Mouse (Mus musculus) yolk sac, embryonic 10.5 days (tissue): ENCODE measurements around the gene Zfp654.
A peak's percentile ranks its signal among the peaks of the same experiment; 100 is the strongest.
"Not testable (repeated sequence)": the region's sequence is repeated elsewhere in the genome, so short reads cannot be mapped to it uniquely, and the experiment has no call there.

Experiments
- DNase-seq: peaks from one replicate; pipeline ENCODE4 v3.0.0-alpha.2; 2017; ENCODE audit warnings: low spot score

Zfp654 gene

DNA sequence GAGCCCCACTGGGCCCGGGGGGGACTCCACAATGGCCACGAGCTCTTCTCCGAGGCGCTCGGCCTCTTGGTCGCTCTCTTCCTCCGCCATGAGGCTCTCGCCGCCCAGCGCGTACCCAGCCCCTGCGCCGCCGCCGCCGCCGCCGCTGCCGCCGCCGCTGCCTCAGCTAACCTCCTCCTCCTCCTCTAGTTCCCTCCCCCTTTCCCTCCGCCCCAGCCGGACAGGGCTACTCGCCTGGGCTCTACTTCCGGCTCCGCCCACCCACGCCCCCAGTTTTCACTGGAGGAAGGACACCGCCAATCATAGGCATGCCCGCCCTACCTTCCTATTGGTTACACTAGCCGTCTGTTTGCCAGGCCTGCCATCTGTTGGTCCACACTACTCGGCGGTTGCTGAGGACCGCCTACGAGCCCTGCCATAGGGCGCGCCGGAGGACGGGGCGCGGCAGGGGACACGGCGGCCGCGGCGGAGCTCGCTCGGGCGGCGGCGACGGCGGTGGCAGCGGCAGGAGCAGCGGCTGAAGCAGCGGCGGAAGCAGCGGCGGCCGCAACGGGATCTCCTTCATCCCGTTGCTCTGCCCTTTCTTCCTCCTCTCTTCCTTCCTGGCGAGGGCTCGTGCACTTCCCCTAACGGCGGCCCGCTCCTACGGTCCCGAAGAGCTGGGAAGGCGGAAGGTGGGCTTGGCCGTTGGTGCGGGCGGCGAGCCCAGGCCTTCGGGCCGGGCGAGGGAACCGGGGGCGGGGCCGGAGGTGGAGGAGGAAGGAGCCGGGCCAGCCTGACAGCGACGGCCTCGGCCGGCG, at the start of gene Zfp654, which contains the start of gene Cggbp1:
TSS of gene Zfp654 (minus strand) at position 90 of the 800 bp plus-strand sequence.
TSS of gene Cggbp1 (plus strand) at position 434 of the 800 bp plus-strand sequence.
- peak; percentile 100 for DNase-seq

DNA sequence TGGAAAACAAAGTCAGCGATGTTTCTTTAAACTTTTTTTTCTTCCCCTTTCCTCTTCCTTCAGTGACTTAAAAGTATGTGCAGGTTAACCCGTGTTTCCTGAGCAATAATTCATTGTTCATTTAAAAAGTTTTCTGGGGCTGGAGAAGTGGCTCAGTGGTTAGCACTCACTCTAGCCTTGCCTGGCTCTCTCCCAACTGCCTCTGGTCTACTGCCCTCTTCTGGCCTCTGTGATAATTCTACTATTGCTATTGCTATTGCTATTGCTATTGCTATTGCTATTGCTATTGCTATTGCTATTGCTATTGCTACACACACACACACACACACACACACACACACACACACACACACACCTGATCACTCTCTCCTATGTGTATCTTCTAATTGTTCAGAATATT, 47.6 kb upstream of the Zfp654 start:
- no peak for DNase-seq

DNA sequence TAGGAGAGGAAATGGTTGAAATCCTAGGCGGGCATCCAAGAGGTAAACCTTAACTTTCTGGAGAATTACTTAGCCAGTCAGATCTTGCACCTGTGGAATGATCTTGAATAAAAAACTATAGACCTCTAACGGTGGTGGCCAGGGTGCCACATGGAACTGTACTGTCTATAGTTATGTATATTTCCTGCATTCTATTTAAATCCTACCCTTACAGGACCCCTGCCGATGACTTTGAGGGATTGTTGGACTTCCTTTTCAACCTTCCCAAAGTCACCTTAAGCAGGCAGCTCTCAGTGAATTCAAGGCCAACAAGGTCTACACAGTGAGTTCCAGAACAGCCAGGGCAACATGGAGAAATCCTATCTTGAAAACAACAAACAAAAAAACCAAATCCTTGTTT, 38.0 kb upstream of the Zfp654 start:
- DNase-seq: no peak

DNA sequence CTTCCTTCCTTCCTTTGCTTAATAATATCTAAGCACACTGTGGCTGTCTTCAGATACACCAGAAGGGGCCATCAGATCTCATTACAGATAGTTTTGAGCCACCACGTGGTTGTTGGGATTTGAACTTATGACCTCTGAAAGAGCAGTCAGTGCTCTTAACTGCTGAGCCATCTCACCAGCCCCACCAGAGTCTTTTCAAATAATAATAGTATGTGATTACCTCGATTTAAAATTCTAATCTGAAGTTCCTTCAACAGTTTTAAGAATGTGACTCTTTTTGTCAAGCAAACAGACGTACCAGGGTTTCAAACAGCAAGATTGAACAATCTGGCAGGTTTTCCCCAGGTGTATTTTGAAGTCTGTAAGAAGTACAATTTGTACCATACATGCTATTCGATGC, 34.1 kb upstream of the Zfp654 start:
- DNase-seq: no peak

DNA sequence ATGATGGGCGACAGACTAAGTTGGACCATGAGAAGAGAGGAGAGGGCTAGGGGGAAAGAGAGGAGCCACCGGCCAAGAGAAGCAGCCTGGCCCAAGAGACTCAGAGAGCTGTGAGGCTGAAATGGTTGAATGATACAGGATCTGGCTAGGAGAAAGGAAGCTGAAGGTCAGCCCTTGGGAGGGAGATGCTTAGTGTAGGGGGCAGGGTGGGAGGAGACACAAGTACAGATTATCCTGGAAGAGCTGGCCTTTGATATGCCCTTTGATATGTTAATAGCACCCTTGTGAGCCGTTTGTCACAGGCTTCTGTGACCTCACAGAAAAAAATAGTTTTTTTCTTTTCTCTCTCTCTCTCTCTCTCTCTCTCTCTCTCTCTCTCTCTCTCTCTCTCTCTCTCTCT, 33.7 kb upstream of the Zfp654 start:
- DNase-seq: no peak

DNA sequence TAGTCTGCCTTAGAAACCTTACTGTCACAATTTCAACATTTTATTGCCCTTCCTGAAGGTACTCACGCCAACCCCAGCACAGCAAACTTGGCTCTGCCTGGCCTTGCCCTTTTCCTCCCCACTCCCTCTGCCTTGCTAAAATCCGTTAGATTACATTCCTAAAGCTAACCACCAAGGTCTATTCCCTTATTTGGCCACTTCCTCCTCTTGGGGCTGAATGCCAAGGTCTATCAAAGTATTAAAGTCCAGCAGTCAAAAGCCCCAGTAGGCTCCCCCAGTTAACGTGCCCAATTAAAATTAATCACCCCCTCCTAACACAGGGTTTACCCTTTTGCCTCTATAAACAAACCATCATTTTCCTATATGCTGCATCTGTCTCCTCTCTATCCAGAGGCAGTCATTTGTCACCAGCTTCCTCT, 33.0 kb upstream of the Zfp654 start:
- no peak for DNase-seq

DNA sequence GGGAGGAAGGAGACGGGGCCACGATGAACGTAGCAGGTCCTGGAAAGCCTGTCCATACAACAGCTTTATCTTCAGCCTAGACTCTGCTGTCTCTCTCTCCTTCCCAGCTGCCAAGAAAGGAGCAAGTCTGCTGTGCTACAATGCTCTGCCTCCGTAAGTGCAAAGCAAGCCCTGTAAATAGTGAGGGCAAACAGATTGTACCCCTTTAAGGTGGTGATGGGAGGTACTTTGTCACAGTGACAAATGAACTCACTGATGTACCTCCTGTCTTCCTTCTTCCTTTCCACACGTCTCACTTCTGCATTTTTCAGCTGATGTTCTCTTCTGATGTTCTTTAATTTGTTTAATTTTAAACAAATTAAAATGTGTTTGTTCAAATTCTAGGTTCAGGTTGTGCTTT, 32.4 kb upstream of the Zfp654 start:
- DNase-seq: no peak

DNA sequence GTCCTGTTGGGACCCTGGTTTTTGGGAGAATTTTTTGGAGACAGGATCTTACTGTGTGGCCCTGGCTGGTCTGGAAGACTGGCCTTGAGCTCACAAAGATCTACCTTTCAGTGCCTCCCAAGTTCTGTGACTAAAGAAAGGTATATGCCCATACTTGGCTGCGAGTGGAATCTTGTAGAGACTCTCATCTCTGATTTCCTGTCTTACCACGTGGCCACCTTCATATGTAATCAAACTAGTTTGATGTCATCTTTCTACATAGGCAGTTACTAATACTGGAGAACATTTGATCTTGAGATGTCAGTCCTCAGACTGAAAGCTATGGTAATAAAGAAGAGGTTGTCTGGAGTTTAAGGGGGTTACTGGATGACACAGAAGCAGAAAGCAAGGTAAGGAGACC, 30.0 kb upstream of the Zfp654 start:
- no peak for DNase-seq

DNA sequence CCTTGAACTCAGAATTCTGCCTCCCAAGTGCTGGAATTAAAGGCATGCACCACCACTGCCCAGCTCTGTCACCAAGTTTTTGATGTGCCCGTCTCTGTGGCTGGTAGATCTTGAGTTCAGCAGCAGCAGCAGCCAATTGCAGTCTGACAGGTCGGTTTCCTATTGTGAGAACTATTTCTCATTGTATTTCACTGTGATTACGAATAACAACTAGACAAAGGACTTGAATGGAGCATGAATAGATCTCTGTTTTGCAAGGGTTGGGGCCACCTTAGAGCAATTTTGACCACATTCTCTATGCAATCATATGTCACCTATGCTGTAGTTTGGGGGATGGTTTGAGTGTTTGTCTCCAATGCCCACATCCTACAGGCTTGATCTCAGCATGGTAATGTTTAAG, 29.5 kb upstream of the Zfp654 start:
- no peak for DNase-seq

DNA sequence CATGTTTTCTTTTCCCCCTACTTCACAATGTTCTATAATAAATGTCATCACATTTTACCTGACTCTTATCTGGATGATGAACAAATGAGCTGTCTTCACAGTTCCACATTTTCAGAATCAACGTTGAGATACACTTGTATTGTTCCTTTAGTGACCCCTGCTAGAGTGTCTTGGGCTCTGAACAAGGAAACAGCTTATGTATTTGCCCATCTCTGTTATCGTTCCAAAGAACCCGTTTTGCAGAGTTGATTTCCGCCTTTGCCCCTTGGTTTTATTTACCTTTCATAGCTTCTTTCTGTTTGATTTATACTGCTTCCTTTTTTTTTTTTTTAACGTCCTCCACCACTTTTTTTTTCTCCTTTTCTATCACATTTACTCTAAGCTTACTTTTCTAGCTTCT, 28.3 kb upstream of the Zfp654 start:
- DNase-seq: no peak

DNA sequence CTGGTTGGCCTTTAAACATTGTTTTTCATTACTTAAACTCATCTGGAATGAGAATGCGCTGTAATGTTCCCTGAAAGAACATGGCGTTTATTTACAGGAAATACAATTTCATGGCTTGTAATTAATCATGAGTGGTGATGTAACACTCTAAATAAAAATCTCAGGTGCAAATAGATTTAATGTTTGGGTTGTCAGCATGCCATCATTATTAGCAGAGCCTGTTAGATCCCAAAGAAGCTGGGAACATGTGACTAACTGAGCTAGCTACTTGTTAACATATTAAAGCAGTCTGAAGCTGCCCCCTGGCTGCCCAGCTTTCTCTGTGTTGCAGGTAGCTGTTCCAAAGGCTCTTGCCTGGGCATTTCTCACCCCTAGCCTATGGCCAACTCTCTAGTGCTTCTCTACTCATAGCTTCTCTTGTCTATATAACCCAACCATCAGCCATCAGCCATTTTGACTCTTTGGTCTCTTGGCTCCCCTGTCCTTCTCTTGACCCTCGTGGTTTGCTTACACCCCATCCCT, 27.2 kb upstream of the Zfp654 start:
- DNase-seq: no peak

DNA sequence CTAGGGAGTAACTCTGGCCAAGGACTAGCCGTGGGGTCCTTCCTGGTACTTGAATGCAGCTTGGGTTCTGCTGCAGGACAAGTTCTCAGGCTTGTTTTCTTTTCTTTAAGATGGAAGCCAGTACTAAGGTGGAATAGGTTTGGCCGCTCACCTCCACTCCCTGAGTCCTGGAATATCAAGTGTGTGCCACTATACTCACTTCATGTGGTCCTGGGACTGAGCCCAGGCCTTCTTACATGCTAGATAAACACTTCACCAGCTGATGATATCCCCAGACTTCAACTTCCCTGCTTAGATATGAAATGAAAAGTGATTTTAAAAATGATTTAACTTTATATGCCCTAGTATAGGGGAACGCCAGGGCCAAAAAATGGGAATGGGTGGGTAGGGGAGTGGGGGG, 25.9 kb upstream of the Zfp654 start:
- DNase-seq: no peak

DNA sequence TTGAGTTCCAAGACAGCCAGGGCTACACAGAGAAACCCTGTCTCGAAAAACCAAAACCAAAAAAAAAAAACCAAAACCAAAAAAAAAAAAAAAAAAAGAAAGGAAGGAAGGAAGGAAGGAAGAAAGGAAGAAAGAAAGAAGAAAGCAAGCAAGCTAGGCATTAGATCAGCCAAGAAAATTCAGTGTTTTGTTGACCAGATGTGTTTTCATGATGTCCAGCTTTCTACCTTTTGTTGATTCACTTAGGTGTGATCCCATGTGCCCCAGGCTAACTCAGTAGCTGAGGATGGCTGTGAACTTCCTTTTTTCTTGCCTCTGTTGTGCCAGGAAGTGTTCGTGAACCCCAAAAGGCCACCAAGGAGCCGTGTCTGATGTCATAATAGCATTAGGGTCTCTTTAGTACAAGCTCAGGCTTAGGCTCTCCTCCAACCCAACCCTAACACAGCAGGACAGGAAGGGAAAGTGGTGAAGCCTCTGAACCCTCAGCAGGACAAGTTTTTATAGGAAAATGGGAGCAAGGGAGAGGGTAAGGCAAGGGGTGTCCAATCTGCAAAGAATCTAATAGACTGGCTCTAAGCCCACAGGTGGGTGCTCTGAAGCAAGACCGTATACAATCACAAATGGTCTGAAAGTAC, 25.3 kb upstream of the Zfp654 start:
- no peak for DNase-seq

DNA sequence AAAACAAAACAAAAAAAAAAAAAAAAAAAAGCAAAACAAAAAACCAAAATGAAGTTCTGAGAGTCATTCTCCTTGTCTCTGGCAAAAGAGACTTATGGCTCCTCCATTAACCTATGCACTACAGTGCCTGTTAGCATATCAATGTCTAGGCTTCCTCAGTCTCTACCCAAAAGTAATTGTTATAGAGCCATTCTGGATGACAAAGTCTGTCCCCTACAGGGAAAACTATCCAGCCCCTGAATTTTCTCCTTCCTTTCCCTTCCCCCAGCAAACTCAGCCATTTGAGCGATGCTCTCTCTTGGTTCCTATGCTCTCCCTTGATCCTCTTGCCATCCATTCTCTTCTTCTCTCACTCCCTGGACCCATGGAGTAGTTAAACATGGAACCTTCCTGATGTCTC, 24.4 kb upstream of the Zfp654 start:
- DNase-seq: no peak

DNA sequence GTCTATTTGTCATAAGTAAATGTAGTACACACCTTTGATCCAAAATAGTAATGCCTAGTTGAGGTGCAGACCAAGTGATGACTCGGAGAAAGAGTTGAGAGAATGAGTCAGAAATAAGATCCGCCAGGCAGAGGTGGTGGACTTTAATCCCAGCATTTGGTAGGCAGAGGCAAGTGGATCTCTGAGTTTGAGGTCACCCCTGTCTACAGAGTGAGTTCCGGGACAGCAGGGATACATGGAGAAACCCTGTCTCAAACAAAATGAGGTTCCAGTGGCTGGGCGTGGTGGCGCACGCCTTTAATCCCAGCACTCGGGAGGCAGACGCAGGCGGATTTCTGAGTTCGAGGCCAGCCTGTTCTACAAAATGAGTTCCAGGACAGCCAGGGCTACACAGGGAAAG, 23.9 kb upstream of the Zfp654 start:
- no peak for DNase-seq

DNA sequence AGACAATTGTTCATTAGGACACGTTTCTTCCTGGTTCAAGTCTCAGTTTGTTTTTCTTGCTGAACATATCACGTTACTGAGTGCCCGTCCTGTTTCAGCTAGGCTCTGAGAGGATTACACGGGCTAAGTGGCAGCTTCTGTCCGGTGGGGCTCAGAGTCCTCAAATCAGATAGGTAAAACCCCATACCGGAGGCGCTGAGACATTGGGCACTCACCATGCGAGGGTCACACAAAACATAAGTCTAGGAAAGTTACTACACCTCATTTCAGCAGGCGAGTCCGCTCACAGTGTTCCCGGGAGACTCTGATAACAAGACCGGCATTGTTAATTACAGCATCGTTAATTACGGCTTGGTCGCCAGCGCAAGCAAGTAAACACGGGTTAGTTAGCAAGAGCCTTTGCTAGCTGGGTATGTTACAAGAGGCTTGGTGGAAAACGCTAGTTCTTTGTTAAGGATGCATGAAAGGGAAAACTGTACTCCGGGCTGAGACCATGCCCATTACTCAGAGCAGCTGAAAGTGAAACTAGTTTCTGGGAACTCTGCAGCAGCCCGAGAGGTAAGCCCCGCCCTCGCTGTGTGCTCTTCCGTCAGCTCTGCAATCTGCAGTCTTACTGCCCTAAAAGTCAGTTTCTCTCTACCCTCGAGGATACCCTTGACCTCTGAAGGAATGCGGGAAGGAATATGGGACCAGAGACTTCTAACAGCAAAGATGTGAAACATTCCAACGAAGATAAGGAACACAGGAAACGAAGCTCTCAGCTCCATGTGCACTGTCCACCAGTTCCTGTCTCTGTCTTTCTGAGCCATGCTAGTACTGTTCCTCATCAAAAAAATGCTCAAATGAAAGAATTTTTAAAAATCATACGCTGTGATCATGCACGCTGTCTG, 22.2 kb upstream of the Zfp654 start:
- peak; percentile 77 for DNase-seq

DNA sequence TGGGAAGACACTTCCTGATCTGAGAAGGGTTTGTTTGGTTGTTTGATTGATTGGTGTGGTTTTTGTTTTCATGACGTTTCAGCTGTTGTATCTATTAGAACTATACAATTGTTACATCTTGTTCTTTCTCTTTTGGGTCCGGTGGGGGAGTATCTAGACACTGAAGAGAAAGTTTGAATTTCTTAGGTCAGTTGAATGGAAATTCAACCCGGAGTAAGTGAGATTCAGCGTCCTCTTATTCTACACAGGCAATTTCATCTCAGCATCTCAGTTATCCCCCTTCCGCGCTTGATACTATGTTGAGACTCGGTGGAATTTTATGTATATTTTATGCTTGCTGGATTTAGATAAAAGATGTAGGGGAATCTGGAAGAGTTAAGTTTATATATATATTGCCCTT, 21.4 kb upstream of the Zfp654 start:
- no peak for DNase-seq

DNA sequence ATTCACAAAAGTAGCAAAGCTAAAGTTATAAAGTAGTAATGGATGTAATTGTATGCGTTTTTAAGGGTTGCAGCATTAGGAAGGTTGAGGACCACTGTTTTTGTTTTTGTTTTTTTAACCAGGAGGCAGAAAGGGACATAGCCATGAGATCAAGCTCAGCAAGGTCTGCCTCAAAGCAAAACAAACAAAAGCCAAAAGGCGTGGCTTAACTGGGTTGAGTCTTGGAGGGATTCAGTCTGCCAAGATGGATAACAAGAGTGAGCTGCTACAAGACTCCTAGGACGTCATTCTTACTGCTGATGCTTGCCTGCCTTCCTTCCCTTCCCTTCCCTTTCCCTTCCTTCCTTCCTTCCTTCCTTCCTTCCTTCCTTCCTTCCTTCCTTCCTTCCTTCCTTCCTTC, 20.8 kb upstream of the Zfp654 start:
- DNase-seq: no peak

DNA sequence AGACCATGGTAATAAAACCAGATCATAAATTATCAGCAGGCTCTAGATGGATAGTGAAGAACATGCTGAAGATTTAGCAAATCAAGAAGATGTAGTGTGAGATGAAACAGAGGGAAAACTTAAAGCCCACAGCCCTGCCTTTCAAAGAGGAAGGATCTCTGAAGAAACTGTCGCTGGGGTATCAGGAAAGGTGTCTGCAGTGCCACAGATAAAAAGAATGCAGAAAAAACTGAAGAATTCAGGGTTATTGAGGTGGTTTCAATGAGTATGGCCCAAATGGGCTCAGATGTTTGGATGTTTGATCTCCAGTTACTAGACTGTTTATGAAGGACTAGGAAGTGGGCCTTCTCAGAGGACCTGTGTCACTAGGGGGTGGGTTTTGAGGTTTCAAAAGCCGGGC, 18.2 kb upstream of the Zfp654 start:
- no peak for DNase-seq

DNA sequence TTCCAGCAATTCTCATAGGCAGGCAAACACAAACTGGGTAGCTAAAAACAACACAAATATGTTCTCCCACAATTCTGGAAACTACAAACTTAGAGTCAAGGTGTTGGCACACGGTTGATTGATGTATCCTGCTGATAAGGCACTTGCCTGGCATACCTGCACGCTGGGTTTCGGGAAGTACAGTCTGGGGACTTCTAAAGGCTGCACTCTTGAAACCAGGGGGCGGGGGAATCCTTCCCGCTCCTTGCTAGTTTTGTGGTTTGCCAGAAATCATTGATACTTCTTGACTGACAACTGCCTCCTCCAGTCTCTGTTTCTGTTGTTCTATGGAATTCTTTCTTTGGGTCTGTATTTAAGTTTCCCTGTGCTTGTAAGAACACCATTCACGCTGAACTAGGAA, 17.2 kb upstream of the Zfp654 start:
- DNase-seq: no peak

DNA sequence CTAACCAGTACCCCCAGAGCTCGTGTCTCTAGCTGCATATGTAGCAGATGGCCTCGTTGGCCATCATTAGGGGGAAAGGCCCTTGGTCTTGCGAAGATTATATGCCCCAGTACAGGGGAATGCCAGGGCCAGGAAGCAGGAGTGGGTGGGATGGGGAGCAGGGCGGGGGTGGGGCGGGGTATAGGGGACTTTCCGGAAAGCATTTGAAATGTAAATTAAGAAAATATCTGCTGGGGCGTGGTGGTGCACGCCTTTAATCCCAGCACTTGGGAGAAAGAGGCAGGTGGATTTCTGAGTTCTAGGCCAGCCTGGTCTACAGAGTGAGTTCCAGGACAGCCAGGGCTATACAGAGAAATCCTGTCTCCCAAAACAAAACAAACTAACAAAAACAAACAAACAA, 14.4 kb upstream of the Zfp654 start:
- DNase-seq: not testable (repeated sequence)

DNA sequence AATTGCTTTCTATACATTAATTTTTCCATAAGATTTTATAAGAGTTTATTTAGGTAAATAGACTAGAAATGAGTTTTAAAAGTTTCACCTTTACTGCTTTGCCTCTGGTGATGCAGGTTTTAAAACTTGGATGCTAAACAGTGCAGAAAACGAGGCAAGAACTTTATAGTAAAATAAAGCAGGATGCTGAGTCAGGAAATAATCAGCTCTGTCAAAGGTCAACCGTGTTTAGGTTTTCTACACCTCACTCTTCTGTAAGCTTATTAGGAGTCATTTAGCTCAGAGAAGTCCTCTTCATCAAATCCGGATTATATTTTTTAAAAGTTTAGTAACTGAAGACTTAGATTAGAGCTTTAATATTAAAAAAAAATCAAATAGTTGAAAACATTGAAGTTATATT, 5.5 kb upstream of the Zfp654 start:
- DNase-seq: no peak

DNA sequence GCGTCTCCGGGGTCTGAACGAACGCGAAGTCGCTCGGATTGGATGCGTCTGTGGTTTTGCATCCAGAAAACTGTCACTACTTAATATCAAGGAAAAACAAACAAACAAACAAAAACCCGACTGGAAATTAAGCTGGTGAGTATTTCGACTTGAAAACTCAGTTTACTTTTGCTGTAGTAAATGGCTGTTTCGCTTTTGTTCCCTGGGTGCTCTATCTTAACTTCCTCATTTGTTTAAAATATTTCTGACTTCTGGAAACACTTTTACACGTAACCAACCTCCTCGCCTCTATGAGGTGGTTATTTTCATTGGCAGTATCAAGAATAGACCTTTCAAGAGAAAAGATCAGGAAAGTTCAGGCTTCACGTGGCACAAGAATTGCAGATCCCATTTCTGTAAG, 1.4 kb upstream of the Zfp654 start:
- no peak for DNase-seq
